Mouse (Mus musculus) heart, adult 2 months (tissue): Measurements from ENCODE around the gene Igsf11.

ENCODE experiments used
- CTCF ChIP-seq: fragments of 200-600 bp; IDR thresholded peaks from 2 replicates; pipeline ENCODE4 v1.8.1; 2022; ENCODE audit warnings: antibody characterized with exemption, mild to moderate bottlenecking, moderate library complexity
- POLR2A ChIP-seq: fragments of 200-500 bp; IDR thresholded peaks from 2 replicates; pipeline ENCODE4 v1.6.1; 2011; ENCODE audit warnings: mild to moderate bottlenecking, low read depth, low read length, control low read depth; ENCODE audit not compliant: insufficient read depth

- TF ChIP-seq POLR2A (no peak), CTCF (no peak)
Observed at GRCm38 (mm10) chr16:38953821-38954220, 61.4 kb downstream of the Igsf11 start.
